Mouse (Mus musculus) hindbrain, postnatal 0 days (tissue): ENCODE results near the gene 7420426K07Rik. TPM values are rescaled to one million over a fixed set of nuclear protein-coding genes. Genes with fewer than 3 reads are reported as not detected.

Source experiments
- ATAC-seq: fragments of 200-750 bp; cut with Nextera tagmentation; 2 replicates; pipeline ENCODE4 v1.8.0; 2017; ENCODE audit warnings: mild to moderate bottlenecking, moderate TSS enrichment, moderate library complexity
- DNase-seq: peaks from one replicate; pipeline ENCODE4 v3.0.0-alpha.2; 2015; ENCODE audit warnings: low spot score
- H3K27ac ChIP-seq: fragments of 300-500 bp; sonication (generic); 2 replicates; pipeline ENCODE4 v1.5.1; 2014; ENCODE audit warnings: mild to moderate bottlenecking
- H3K27me3 ChIP-seq: fragments of 300-500 bp; sonication (generic); 2 replicates; pipeline ENCODE4 v1.6.1; 2014; ENCODE audit warnings: low read length, mixed read lengths; ENCODE audit not compliant: insufficient read depth
- H3K36me3 ChIP-seq: fragments of 300-500 bp; sonication (generic); 2 replicates; pipeline ENCODE4 v1.6.1; 2014; ENCODE audit warnings: low read length, mixed read lengths; ENCODE audit not compliant: insufficient read depth
- H3K4me1 ChIP-seq: fragments of 300-500 bp; sonication (generic); 2 replicates; pipeline ENCODE4 v1.6.1; 2014; ENCODE audit warnings: antibody characterized with exemption, low read length, mixed read lengths; ENCODE audit not compliant: insufficient read depth
- H3K4me2 ChIP-seq: fragments of 300-500 bp; sonication (generic); 2 replicates; pipeline ENCODE4 v1.6.1; 2014; ENCODE audit warnings: low read depth, mild to moderate bottlenecking, low read length, moderate library complexity, mixed read lengths
- H3K4me3 ChIP-seq: fragments of 300-500 bp; sonication (generic); 2 replicates; pipeline ENCODE4 v1.5.1; 2014; ENCODE audit warnings: low read length
- H3K9ac ChIP-seq: fragments of 300-500 bp; sonication (generic); replicated peaks from 2 replicates; pipeline ENCODE4 v1.6.1; 2014; ENCODE audit warnings: mild to moderate bottlenecking, low read length, moderate library complexity, mixed read lengths
- H3K9me3 ChIP-seq: fragments of 300-500 bp; sonication (generic); 2 replicates; pipeline ENCODE4 v1.6.1; 2016; ENCODE audit warnings: low read length, mixed read lengths
- CTCF ChIP-seq: IDR thresholded peaks from 2 replicates; pipeline ENCODE4 v1.5.1; 2016; ENCODE audit warnings: antibody characterized with exemption, control low read depth, low read depth
- WGBS: fragments of 180-500 bp; shearing (Covaris S2); extraction: QIAGEN DNeasy Blood & Tissue Kit; methylation state at CpG from one replicate; pipeline ENCODE4 v1.1.7; 2014; 5-methylcytosine and 5-hydroxymethylcytosine counted together
- polyA plus RNA-seq: library from polyadenylated mRNA; unstranded; fragments of >200 nt; fragmentation: Nextera tagmentation; extraction: Ambion mirVana; gene quantifications from 2 replicates; pipeline ENCODE4 v1.2.1, GENCODE M21; 2015
- total RNA-seq: library from RNA; depleted of rRNA; stranded (reverse); fragments of >200 nt; gene quantifications from 2 replicates; pipeline ENCODE4 v1.2.3, GENCODE M21; 2014; rRNA removed

The 7420426K07Rik gene
- total and polyA plus RNA-seq, 2 experiments from 2014 or later, result not detected

GRCm38 (mm10) chr9:98952171-98953050 is 49.5 kb downstream of the 7420426K07Rik start:
- H3K9me3 ChIP-seq, result no peaks in the 10 kb centered on the region
- ATAC-seq, result no peak
- H3K4me2 ChIP-seq, result peak overlapping the region; percentile 43
- H3K27ac ChIP-seq, result no peak overlapping the region
- peak overlapping the region; percentile 20 for H3K4me3 ChIP-seq
- DNase-seq, result peak; percentile 48
- 2% methylated on average over 40 of the region's 40 CpGs for WGBS
- peaks cover 13% of the 10 kb centered on the region for H3K4me1 ChIP-seq
- no peak overlapping the region; the same call in 1 of the 2 replicates for H3K9ac ChIP-seq
- TF ChIP-seq CTCF, result peak; percentile 45
- H3K36me3 ChIP-seq, result no peaks in the 10 kb centered on the region
- H3K27me3 ChIP-seq, result peaks cover 62% of the 10 kb centered on the region

- Histone ChIP-seq H3K27me3 (peaks cover 62% of the 10 kb centered on the region), H3K9ac (no peak overlapping the region), H3K4me2 (no peak overlapping the region), H3K4me1 (peaks cover 13% of the 10 kb centered on the region), H3K27ac (no peak overlapping the region), H3K9me3 (no peaks in the 10 kb centered on the region), H3K36me3 (no peaks in the 10 kb centered on the region), H3K4me3 (no peak overlapping the region)
- DNase-seq, result no peak
- ATAC-seq, result no peak
- 4% methylated on average over 4 of the region's 4 CpGs for WGBS
- TF ChIP-seq CTCF, result no peak
Observed at GRCm38 (mm10) chr9:98953291-98953690, 50.4 kb downstream of the 7420426K07Rik start.

GRCm38 (mm10) chr9:98953830-98954229 is 50.9 kb downstream of the 7420426K07Rik start:
- Histone ChIP-seq H3K4me1 (peaks cover 13% of the 10 kb centered on the region), H3K4me3 (no peak overlapping the region), H3K36me3 (no peaks in the 10 kb centered on the region), H3K9me3 (no peaks in the 10 kb centered on the region), H3K4me2 (no peak overlapping the region), H3K9ac (no peak overlapping the region), H3K27me3 (peaks cover 65% of the 10 kb centered on the region), H3K27ac (no peak overlapping the region)
- TF ChIP-seq CTCF, result no peak
- WGBS, result 5% methylated on average over 9 of the region's 9 CpGs
- ATAC-seq (no peak), DNase-seq (no peak)

Other genes with a start within 250 kb of the 7420426K07Rik start
- gene Prr23a1, start 60.6 kb upstream of the 7420426K07Rik start, total RNA-seq, result not detected in 2 replicates
- not detected in 2 replicates for gene Prr23a1, start 60.6 kb upstream of the 7420426K07Rik start, polyA plus RNA-seq
- gene Prr23a2, start 46.6 kb upstream of the 7420426K07Rik start, total RNA-seq, result not detected in 2 replicates
- not detected in 2 replicates for gene Prr23a2, start 46.6 kb upstream of the 7420426K07Rik start, polyA plus RNA-seq
- gene Prr23a3, start 38.4 kb upstream of the 7420426K07Rik start, total RNA-seq, result not detected in 2 replicates
- 0.09 TPM in 1 of 2 replicates, not detected in the other for gene Prr23a3, start 38.4 kb upstream of the 7420426K07Rik start, polyA plus RNA-seq
- 0.04 and 0.05 TPM in 2 replicates for gene Foxl2, start 52.2 kb downstream of the 7420426K07Rik start, total RNA-seq
- 0.28 and 0.57 TPM in 2 replicates for gene Foxl2, start 52.2 kb downstream of the 7420426K07Rik start, polyA plus RNA-seq
- 31.3 and 32.1 TPM in 2 replicates for gene Faim, start 83.3 kb downstream of the 7420426K07Rik start, total RNA-seq
- gene Faim, start 83.3 kb downstream of the 7420426K07Rik start, polyA plus RNA-seq, result 116 and 123 TPM in 2 replicates
- gene Gm1123, start 132.6 kb downstream of the 7420426K07Rik start, total RNA-seq, result not detected in 2 replicates
- gene Gm1123, start 132.6 kb downstream of the 7420426K07Rik start, polyA plus RNA-seq, result 0.09 and 0.15 TPM in 2 replicates
- 4.9 and 5.7 TPM in 2 replicates for gene Pik3cb, start 237.5 kb downstream of the 7420426K07Rik start, total RNA-seq
- gene Pik3cb, start 237.5 kb downstream of the 7420426K07Rik start, polyA plus RNA-seq, result 3.0 and 3.5 TPM in 2 replicates